Mouse (Mus musculus) liver, postnatal 0 days (tissue): ENCODE results near the gene Slc12a3. TPM values are rescaled to one million over a fixed set of nuclear protein-coding genes. Genes with fewer than 3 reads are reported as not detected.

Source experiments
- ATAC-seq: fragments of 200-750 bp; cut with Nextera tagmentation; 2 replicates; pipeline ENCODE4 v1.8.0; 2017; ENCODE audit warnings: mild to moderate bottlenecking, moderate library complexity
- DNase-seq: peaks from one replicate; pipeline ENCODE4 v3.0.0-alpha.2; 2016
- H3K27ac ChIP-seq: fragments of 300-500 bp; sonication (generic); 2 replicates; pipeline ENCODE4 v1.5.1; 2014; ENCODE audit warnings: antibody characterized with exemption, moderate library complexity, mild to moderate bottlenecking, low read depth
- H3K27me3 ChIP-seq: fragments of 300-500 bp; sonication (generic); 2 replicates; pipeline ENCODE4 v1.6.1; 2014; ENCODE audit warnings: low read length, control low read depth, mixed read lengths; ENCODE audit not compliant: insufficient read depth
- H3K36me3 ChIP-seq: fragments of 300-500 bp; sonication (generic); replicated peaks from 2 replicates; pipeline ENCODE4 v1.6.1; 2014; ENCODE audit warnings: mild to moderate bottlenecking, control low read depth, low read length, moderate library complexity, mixed read lengths; ENCODE audit not compliant: insufficient read depth
- H3K4me1 ChIP-seq: fragments of 300-500 bp; sonication (generic); 2 replicates; pipeline ENCODE4 v1.6.1; 2014; ENCODE audit warnings: antibody characterized with exemption, mild to moderate bottlenecking, control low read depth; ENCODE audit not compliant: insufficient read depth
- H3K4me2 ChIP-seq: fragments of 300-500 bp; sonication (generic); 2 replicates; pipeline ENCODE4 v1.6.1; 2014; ENCODE audit warnings: low read depth, mild to moderate bottlenecking, low read length, moderate library complexity, mixed read lengths
- H3K4me3 ChIP-seq: fragments of 300-500 bp; sonication (generic); 2 replicates; pipeline ENCODE4 v1.5.1; 2014; ENCODE audit warnings: low read depth, low read length
- H3K9ac ChIP-seq: fragments of 300-500 bp; sonication (generic); replicated peaks from 2 replicates; pipeline ENCODE4 v1.6.1; 2014; ENCODE audit warnings: mild to moderate bottlenecking, moderate library complexity
- H3K9me3 ChIP-seq: fragments of 300-500 bp; sonication (generic); 2 replicates; pipeline ENCODE4 v1.6.1; 2016; ENCODE audit warnings: mild to moderate bottlenecking, control low read depth, low read length, mixed read lengths
- CTCF ChIP-seq: sonication (generic); IDR thresholded peaks from 2 replicates; pipeline ENCODE4 v1.5.1; 2016; ENCODE audit warnings: antibody characterized with exemption, low read depth
- EP300 ChIP-seq: IDR thresholded peaks from 2 replicates; pipeline ENCODE4 v1.6.1; 2016; ENCODE audit warnings: antibody characterized with exemption, low read depth, mild to moderate bottlenecking
- WGBS: fragments of 180-500 bp; shearing (Covaris S2); extraction: QIAGEN DNeasy Blood & Tissue Kit; methylation state at CpG from one replicate; pipeline ENCODE4 v1.1.7; 2014; ENCODE audit not compliant: insufficient replicate concordance; 5-methylcytosine and 5-hydroxymethylcytosine counted together
- polyA plus RNA-seq: library from polyadenylated mRNA; unstranded; fragments of >200 nt; fragmentation: Nextera tagmentation; extraction: Ambion mirVana; gene quantifications from 2 replicates; pipeline ENCODE4 v1.2.1, GENCODE M21; 2015

The Slc12a3 gene
- polyA plus RNA-seq, 1 experiment from 2014 or later, result 1.4 TPM

DNA sequence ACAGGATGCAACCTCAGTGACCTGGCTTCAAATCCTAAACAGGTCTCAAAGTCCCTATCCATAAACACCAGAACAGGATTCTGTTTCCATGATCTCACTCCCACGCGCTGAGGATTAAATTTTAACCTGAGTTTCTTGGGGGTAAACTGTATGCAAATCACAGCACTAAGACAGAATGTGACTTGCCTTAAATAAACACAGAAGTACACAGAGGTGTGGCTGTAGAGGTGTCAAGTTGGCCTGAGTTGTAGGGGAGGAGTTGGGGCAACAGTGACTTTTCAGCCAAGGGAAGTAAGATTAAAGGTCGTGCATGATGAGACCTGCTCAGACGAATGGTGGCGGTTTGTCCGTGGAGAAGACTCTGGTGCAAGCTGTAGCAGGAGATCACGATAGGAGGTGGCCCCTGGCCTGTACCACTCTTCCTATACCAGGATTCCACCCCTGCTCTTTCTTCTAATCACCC lies 25.1 kb downstream of the Slc12a3 start:
- WGBS, result 35% methylated on average over 7 of the region's 7 CpGs
- Histone ChIP-seq H3K36me3 (no peaks in the 10 kb centered on the region; the same call in 1 of the 2 replicates), H3K4me1 (peaks cover 26% of the 10 kb centered on the region), H3K27me3 (no peaks in the 10 kb centered on the region), H3K27ac (peak overlapping the region; percentile 98), H3K9me3 (no peaks in the 10 kb centered on the region), H3K4me3 (no peak overlapping the region), H3K4me2 (peak overlapping the region; percentile 30; the same call in 1 of the 2 replicates), H3K9ac (peak overlapping the region; percentile 62)
- ATAC-seq (peak; percentile 88), DNase-seq (peak; percentile 62)
- TF ChIP-seq EP300, result peak; percentile 94
- TF ChIP-seq CTCF, result no peak

DNA sequence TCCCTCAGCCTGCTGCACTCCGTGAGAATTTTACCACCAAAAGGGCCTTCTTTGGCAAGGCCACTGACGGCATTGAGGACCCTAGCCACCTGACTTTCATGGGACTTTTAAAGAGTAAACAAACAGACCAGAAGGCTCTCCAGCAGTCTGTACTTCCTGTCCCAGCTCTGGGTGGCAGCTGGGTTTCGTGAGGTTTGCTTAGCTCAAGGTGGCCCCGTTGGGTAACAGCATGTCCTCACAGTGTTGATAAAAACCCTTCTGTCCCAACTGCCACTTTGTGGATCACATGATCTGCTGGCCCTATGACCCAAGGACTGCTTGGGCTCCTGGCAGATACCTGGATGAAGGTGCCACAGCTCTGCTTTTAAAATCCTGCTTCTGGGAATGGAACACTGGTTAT lies 25.6 kb downstream of the Slc12a3 start:
- TF ChIP-seq CTCF (no peak), EP300 (peak; percentile 93)
- Histone ChIP-seq H3K4me1 (peaks cover 31% of the 10 kb centered on the region), H3K9me3 (no peaks in the 10 kb centered on the region), H3K4me3 (no peak overlapping the region), H3K9ac (peak overlapping the region; percentile 62), H3K27ac (peak overlapping the region; percentile 98), H3K27me3 (no peaks in the 10 kb centered on the region), H3K4me2 (peak overlapping the region; percentile 30; the same call in 1 of the 2 replicates), H3K36me3 (no peaks in the 10 kb centered on the region; the same call in 1 of the 2 replicates)
- ATAC-seq, result peak; percentile 84
- peak; percentile 77 for DNase-seq
- WGBS, result 14% methylated on average over 4 of the region's 4 CpGs

DNA sequence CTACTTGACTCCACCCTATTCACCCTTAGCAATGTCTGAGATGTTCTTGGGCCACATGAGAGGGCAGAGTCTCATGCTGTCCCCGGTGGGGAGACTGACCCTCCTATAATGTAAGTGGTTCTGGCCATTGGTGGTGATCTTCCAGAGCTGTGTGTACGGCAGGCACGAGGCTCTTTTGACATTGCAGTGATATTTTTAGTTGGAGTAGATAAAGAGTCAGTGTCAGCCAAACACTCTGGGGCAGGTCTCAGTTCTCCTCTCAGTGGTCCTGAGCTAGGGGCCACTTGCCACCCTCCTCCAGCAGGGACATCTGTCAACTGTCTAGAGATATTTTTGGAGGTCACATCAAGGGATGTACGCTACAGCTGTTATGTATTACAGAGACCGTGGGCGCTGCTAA lies 28.2 kb downstream of the Slc12a3 start:
- ATAC-seq (no peak), DNase-seq (no peak)
- Histone ChIP-seq H3K9ac (peak overlapping the region; percentile 3; the same call in 1 of the 2 replicates), H3K9me3 (no peaks in the 10 kb centered on the region), H3K4me1 (peaks cover 54% of the 10 kb centered on the region), H3K27ac (peak overlapping the region; percentile 98), H3K36me3 (no peaks in the 10 kb centered on the region; the same call in 1 of the 2 replicates), H3K4me2 (peak overlapping the region; percentile 44), H3K4me3 (no peak overlapping the region), H3K27me3 (no peaks in the 10 kb centered on the region)
- TF ChIP-seq EP300 (no peak), CTCF (0 out of 2 replicates have a peak, but pooled peaks have one; percentile 6)
- WGBS, result 61% methylated on average over 6 of the region's 6 CpGs

DNA sequence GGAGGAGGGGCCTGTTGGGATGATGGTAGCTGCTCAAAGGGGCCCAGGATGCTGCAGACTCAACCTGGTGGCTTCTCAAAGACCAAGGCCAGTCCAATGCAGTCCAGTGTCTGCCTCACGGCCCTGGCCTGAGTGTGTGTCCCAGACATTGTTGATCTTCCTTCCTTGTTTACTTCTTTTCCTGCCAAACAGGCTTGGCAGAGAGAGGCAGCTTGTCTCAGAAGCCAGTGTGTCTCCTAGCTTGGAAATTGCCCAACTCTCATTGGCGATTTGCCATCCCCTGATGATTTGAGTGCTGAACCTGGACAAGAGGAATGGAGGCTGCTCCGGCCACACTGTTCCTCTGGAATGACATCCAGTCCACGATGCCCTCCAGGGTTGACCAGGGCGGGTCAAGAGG lies 29.5 kb downstream of the Slc12a3 start:
- DNase-seq (peak; percentile 85), ATAC-seq (peak; percentile 4; the same call in 1 of the 2 replicates)
- no peak overlapping the region for H3K9ac ChIP-seq
- no peaks in the 10 kb centered on the region for H3K27me3 ChIP-seq
- H3K9me3 ChIP-seq, result no peaks in the 10 kb centered on the region
- no peak for TF ChIP-seq CTCF
- TF ChIP-seq EP300, result peak; percentile 85
- peaks cover 66% of the 10 kb centered on the region for H3K4me1 ChIP-seq
- no peak overlapping the region for H3K4me3 ChIP-seq
- WGBS, result 52% methylated on average over 5 of the region's 5 CpGs
- H3K36me3 ChIP-seq, result no peaks in the 10 kb centered on the region
- 0 out of 2 replicates have a peak overlapping the region, but pooled peaks have one; percentile 19 for H3K4me2 ChIP-seq
- peak overlapping the region; percentile 98 for H3K27ac ChIP-seq

DNA sequence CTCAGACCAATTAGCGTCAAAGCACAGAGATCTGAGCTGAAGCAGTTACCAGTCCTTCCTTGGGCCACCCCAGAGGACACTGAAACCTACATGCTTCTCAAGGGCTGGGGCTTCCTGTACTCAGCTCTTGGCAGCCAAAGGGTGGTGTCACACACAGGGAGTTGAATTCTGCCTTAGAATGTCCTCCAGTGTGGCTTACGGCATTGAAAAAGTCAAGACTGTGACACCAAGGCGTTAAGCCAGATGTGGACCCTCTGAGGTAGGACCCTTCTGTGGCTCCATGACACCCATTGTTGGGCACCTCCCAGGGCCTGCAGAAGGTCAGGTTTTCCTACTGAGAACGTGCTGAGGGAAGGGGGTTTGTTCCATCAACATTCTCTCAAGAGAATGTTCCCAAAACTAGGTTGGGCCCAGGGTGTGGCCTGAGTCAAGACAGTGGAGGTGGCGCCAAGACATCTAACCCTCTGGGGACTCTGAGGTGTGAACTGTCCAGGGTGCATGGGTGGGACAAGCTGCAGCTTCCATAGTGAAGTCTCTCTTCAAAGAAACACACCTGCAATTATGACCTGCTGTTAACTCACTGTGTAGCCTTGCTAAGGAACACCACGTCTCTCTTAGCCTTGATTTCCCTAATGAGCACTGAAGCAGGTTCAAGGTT lies 32.9 kb downstream of the Slc12a3 start:
- no peak for TF ChIP-seq CTCF
- no peak for TF ChIP-seq EP300
- Histone ChIP-seq H3K27me3 (no peaks in the 10 kb centered on the region), H3K4me1 (peaks cover 77% of the 10 kb centered on the region), H3K4me3 (no peak overlapping the region), H3K9ac (no peak overlapping the region), H3K9me3 (no peaks in the 10 kb centered on the region), H3K27ac (peak overlapping the region; percentile 96), H3K36me3 (no peaks in the 10 kb centered on the region), H3K4me2 (no peak overlapping the region)
- 84% methylated on average over 6 of the region's 6 CpGs for WGBS
- ATAC-seq (no peak), DNase-seq (no peak)

DNA sequence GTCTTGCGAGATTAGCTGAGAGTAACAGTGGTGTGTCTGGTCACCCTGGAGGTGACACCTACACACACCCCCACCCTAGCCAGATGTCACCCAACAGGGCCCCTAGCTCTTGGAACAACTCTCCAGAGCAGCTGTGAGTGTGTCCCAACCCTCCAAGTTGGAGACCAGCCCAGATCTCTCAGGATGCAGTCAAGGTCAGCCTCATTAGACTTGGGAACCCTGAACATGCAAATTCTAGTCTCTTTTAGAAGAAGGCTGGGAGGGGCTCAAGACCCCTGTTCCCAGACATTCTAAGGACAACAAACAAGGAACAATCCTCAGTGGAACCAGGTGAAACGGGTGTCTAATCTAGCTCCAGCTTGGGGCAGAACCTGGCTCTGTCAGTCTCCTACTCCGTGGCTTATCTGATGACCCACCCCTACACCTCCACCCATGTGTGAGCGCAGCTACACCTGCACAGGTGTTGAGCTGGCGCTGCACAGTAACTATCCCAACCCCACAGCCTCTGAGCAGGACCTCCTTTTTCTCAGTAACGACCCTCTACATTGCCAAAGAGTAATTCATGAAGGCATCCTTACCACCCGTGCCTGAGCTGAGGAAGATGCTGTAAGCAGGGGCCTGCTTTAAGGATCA lies 33.7 kb downstream of the Slc12a3 start:
- H3K4me1 ChIP-seq, result peaks cover 71% of the 10 kb centered on the region
- peak overlapping the region; percentile 96 for H3K27ac ChIP-seq
- 0 out of 2 replicates have a peak, but pooled peaks have one; percentile 9 for ATAC-seq
- peak overlapping the region; percentile 39 for H3K9ac ChIP-seq
- peak; percentile 40 for DNase-seq
- H3K27me3 ChIP-seq, result no peaks in the 10 kb centered on the region
- no peaks in the 10 kb centered on the region for H3K9me3 ChIP-seq
- no peak for TF ChIP-seq CTCF
- TF ChIP-seq EP300, result peak; percentile 53
- H3K36me3 ChIP-seq, result no peaks in the 10 kb centered on the region
- H3K4me3 ChIP-seq, result no peak overlapping the region
- peak overlapping the region; percentile 33; the same call in 1 of the 2 replicates for H3K4me2 ChIP-seq
- 53% methylated on average over 7 of the region's 7 CpGs for WGBS
